Mouse (Mus musculus): ENCODE results near the gene Slc9a3r1. TPM values are rescaled to one million over a fixed set of nuclear protein-coding genes. Genes with fewer than 3 reads are reported as not detected.

Gene Slc9a3r1
- polyA plus RNA-seq, 1 experiment from 2014 or later: 74.6 TPM

- H3K4me1 ChIP-seq: peaks cover 46% of the 10 kb centered on the region
- no peak overlapping the region for H3K4me3 ChIP-seq
- 69% methylated on average over 8 of the region's 8 CpGs for WGBS
- no peak overlapping the region for H3K27ac ChIP-seq
- H3K36me3 ChIP-seq: no peaks in the 10 kb centered on the region
- no peak for DNase-seq (ENCODE audit: low spot score)
- peaks cover 17% of the 10 kb centered on the region; the same call in 1 of the 2 replicates for H3K27me3 ChIP-seq (ENCODE audit: insufficient read depth, poor library complexity, severe bottlenecking)
- no peaks in the 10 kb centered on the region for H3K9me3 ChIP-seq
Measured at GRCm38 (mm10) chr11:115167631-115168249, 4.6 kb downstream of the Slc9a3r1 start.

GRCm38 (mm10) chr11:115169430-115169829 lies 6.3 kb downstream of the Slc9a3r1 start:
- Histone ChIP-seq H3K4me1 (peaks cover 46% of the 10 kb centered on the region), H3K4me3 (no peak overlapping the region), H3K27ac (no peak overlapping the region), H3K9me3 (no peaks in the 10 kb centered on the region), H3K36me3 (no peaks in the 10 kb centered on the region), H3K27me3 (ENCODE audit: insufficient read depth, poor library complexity, severe bottlenecking) (peaks cover 33% of the 10 kb centered on the region)
- 88% methylated on average over 4 of the region's 4 CpGs for WGBS
- no peak for DNase-seq (ENCODE audit: low spot score)

DNA sequence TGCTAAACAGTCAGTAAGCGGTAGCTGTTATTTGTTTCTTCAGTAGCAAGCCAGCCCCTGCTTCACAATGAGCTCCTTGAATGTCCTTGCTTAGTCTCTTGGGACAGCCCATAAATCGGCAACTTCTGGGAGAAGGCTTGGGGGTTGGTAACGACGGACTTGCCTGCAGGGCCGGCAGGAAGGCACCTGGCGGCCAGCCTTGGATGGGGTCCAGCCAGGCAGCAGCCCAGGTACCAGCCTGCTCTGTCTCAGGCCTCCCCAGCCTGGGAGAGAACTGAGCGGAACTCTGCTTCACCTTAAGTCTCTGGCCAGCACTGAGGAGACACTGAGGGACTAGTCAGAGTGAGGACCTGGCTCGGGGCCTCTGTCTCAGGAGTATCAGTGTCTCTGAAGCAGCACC lies 8.0 kb downstream of the Slc9a3r1 start:
- 52% methylated on average over 8 of the region's 8 CpGs for WGBS
- Histone ChIP-seq H3K4me3 (no peak overlapping the region), H3K27ac (no peak overlapping the region; the same call in 1 of the 2 replicates), H3K27me3 (ENCODE audit: insufficient read depth, poor library complexity, severe bottlenecking) (peaks cover 31% of the 10 kb centered on the region), H3K36me3 (no peaks in the 10 kb centered on the region), H3K9me3 (no peaks in the 10 kb centered on the region), H3K4me1 (peaks cover 52% of the 10 kb centered on the region)
- DNase-seq (ENCODE audit: low spot score): no peak

DNA sequence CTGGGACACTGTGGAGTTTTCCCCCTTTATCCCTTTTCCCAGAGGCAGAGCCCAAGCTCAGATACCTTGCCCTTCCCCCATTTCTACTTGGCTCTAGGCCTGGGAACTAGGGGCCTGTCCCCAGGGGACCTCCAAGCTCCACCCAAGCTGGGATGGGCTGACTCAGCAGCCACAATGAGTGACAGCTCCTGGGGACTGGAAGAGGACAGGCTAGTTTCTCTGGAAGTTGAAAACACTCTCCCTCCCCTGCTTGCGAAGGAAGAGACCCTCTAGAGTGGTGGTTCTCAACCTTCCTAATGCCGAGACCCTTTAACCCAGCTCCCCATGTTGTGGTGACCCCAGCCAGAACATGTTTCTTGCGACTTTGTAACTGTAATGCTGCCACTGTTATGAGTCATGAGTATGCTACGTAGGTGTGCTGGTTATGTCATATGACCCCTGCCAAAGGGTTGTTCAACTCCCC lies 9.7 kb downstream of the Slc9a3r1 start:
- peaks cover 70% of the 10 kb centered on the region for H3K4me1 ChIP-seq
- WGBS: 16% methylated on average over 4 of the region's 4 CpGs
- H3K27me3 ChIP-seq (ENCODE audit: insufficient read depth, poor library complexity, severe bottlenecking): peaks cover 42% of the 10 kb centered on the region
- 0 out of 2 replicates have a peak overlapping the region, but pooled peaks have one; percentile 25 for H3K4me3 ChIP-seq
- no peaks in the 10 kb centered on the region for H3K9me3 ChIP-seq
- DNase-seq (ENCODE audit: low spot score): no peak
- no peaks in the 10 kb centered on the region for H3K36me3 ChIP-seq
- peak overlapping the region; percentile 56; the same call in 1 of the 2 replicates for H3K27ac ChIP-seq

DNA sequence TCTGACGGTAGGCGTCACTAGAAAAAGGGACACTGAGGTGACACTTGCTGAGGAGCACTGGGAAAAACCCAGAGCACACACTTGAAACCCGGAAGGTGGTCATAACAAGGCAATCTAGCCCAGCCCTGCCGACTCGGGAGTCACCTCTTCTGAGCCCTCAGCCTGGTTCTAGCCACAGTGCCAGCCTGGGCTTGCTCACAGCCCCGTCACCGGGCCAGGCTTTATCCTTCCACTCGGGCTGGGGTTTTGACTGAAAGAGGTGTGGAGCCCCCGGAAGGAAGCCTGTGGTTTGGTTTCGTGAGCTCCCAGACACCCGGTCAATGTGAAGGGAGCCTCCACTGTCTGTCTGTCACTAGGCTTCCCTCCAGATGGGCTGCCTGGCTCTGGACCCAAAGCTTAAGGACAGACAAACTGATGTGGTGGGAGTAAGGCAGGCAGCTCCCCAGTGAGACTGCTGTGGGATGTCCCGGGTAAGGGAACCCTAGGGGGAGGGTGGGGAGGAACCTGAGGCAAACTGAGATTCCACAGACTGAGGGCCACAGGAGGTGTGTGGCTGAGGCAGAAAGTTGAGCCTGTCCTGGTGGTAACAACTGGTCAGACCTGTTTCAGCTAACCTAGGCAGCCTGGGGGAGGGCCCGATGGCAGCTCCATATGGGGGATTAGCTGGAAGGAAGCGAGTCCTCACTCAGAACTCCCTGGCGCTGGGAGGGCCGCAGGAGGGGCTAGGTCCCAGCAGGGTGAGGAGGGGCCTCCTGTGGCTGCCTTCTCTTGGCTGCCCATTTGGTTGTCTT lies 10.6 kb downstream of the Slc9a3r1 start:
- WGBS: 17% methylated on average over 16 of the region's 16 CpGs
- Histone ChIP-seq H3K27ac (peak overlapping the region; percentile 69; the same call in 1 of the 2 replicates), H3K4me3 (peak overlapping the region; percentile 25; the same call in 1 of the 2 replicates), H3K27me3 (ENCODE audit: insufficient read depth, poor library complexity, severe bottlenecking) (peaks cover 42% of the 10 kb centered on the region), H3K4me1 (peaks cover 75% of the 10 kb centered on the region), H3K9me3 (no peaks in the 10 kb centered on the region), H3K36me3 (no peaks in the 10 kb centered on the region)
- DNase-seq (ENCODE audit: low spot score): no peak

DNA sequence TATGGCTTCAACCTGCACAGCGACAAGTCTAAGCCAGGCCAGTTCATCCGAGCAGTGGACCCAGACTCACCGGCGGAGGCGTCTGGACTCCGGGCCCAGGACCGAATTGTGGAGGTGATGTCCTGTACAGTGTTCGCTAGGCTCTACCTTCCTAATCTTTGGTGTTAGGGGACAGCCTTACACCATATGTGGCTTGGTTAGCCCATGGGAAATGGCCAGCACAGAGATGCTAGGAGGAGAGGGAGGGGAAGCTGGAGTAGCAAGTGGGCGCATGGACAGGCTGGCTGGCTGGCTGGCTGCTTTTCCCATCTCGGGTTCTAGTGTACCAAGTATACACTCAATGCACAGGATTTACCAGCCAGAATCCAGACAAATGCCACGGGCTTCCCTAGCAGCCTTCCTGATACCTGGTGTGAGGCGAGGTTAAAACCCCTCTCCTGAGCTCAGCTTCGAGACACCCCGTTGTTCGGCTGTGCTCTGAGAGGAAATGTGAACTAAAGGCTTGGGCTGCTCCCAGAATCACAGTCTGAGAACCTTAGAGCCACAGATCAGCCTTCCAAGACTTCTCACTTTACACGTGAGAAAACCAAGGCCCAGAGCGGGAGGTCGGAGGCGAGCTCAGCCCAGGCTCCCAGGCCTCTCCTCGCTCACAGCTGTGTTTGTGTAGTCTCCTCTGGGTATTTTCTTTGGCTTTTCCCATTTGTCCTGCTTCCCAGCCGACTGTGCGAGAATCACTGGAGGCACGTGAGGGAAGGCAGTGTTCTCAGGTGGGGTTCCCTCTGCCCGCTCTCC lies 13.5 kb downstream of the Slc9a3r1 start:
- Histone ChIP-seq H3K27me3 (ENCODE audit: insufficient read depth, poor library complexity, severe bottlenecking) (peaks cover 56% of the 10 kb centered on the region), H3K4me3 (no peak overlapping the region), H3K4me1 (peaks cover 71% of the 10 kb centered on the region), H3K36me3 (peaks cover 11% of the 10 kb centered on the region), H3K9me3 (no peaks in the 10 kb centered on the region), H3K27ac (0 out of 2 replicates have a peak overlapping the region, but pooled peaks have one; percentile 33)
- DNase-seq (ENCODE audit: low spot score): no peak
- 69% methylated on average over 24 of the region's 24 CpGs for WGBS

DNA sequence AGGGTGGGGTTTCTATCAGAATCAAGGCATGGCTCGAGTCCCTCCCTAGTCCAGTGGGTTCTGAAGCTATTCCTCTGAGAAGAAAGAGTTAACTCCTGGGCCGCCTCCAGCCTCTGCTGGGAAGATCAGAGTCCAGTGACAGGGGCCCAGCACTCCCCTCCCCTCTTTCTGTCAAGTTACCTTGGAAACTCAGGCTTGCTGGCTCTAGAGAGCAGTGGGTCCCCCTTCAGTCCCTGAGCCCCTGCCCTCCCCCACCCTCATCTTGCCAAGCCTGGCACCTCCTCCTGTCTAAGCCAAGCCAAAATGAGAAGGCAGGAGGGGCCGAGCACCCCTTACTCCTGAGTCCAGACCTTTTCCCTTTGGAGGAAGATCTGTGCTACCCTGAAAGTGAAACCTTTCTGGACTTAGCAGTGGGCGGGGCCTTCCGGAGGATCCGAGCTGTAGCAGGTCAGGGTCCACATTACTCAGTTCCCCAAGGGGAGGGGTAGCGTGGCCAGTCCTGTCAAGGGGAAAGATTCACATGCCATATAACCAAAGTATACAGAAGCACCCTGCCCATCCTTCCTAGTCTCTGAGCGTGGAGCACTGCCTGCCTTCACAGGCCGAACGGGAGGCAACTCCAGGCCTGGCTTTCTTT lies 14.5 kb downstream of the Slc9a3r1 start:
- Histone ChIP-seq H3K9me3 (no peaks in the 10 kb centered on the region), H3K36me3 (peaks cover 11% of the 10 kb centered on the region), H3K4me3 (0 out of 2 replicates have a peak overlapping the region, but pooled peaks have one; percentile 5), H3K27me3 (ENCODE audit: insufficient read depth, poor library complexity, severe bottlenecking) (peaks cover 56% of the 10 kb centered on the region), H3K4me1 (peaks cover 69% of the 10 kb centered on the region), H3K27ac (peak overlapping the region; percentile 53; the same call in 1 of the 2 replicates)
- 46% methylated on average over 10 of the region's 10 CpGs for WGBS
- DNase-seq (ENCODE audit: low spot score): no peak

DNA sequence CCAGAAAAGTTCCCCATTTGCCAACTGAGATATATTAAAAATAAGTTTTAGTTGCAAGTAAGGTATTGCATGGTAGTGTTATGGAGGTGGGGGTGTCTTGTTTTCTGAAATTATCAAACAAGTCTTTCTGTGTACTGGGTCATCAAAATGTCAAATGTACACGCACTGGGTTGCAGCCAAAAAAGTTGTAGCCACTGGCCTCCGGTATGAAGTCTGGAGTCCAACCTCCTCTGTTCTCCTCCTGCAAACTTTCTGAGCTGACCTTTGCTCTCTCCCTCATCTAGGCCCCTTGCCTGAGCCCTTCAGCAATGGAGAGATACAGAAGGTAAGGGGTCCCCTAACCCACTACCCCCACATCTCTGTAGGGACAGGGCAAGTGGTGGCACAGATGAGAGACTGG lies 15.6 kb downstream of the Slc9a3r1 start:
- 83% methylated on average over 2 of the region's 2 CpGs for WGBS
- H3K27ac ChIP-seq: no peak overlapping the region
- H3K27me3 ChIP-seq (ENCODE audit: insufficient read depth, poor library complexity, severe bottlenecking): peaks cover 46% of the 10 kb centered on the region
- no peak overlapping the region for H3K4me3 ChIP-seq
- H3K36me3 ChIP-seq: peaks cover 11% of the 10 kb centered on the region
- H3K4me1 ChIP-seq: peaks cover 60% of the 10 kb centered on the region
- no peak for DNase-seq (ENCODE audit: low spot score)
- H3K9me3 ChIP-seq: no peaks in the 10 kb centered on the region

DNA sequence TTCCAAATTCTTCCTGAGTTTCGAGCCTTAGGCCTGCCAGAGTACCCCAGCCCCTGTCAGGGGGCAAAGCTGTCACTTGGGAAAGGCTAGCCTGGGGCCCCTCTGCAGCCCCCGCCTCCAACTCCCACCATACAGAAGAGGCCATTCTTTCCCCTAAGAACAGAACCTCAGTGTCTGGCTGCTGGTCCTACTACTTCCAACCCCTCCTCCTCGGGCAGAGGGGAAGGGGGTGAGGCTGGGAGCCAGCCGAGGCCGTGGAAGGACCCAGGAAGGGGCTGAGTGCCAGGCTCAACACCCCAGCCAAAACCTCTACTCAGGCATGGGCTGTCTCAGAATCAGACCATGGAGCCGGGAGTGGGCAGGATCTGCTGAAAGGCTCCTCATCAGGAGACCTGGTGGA lies 16.1 kb downstream of the Slc9a3r1 start:
- no peak for DNase-seq (ENCODE audit: low spot score)
- Histone ChIP-seq H3K9me3 (no peaks in the 10 kb centered on the region), H3K27ac (no peak overlapping the region), H3K4me3 (no peak overlapping the region), H3K36me3 (peaks cover 11% of the 10 kb centered on the region), H3K4me1 (peaks cover 56% of the 10 kb centered on the region), H3K27me3 (ENCODE audit: insufficient read depth, poor library complexity, severe bottlenecking) (peaks cover 41% of the 10 kb centered on the region)
- WGBS: 69% methylated on average over 6 of the region's 6 CpGs

- WGBS: 80% methylated on average over 6 of the region's 6 CpGs
- no peak overlapping the region for H3K27ac ChIP-seq
- DNase-seq (ENCODE audit: low spot score): no peak
- peaks cover 34% of the 10 kb centered on the region for H3K27me3 ChIP-seq (ENCODE audit: insufficient read depth, poor library complexity, severe bottlenecking)
- no peaks in the 10 kb centered on the region for H3K9me3 ChIP-seq
- no peak overlapping the region for H3K4me3 ChIP-seq
- H3K36me3 ChIP-seq: peaks cover 11% of the 10 kb centered on the region
- peaks cover 51% of the 10 kb centered on the region for H3K4me1 ChIP-seq
Measured at GRCm38 (mm10) chr11:115179881-115180280, 16.7 kb downstream of the Slc9a3r1 start.

DNA sequence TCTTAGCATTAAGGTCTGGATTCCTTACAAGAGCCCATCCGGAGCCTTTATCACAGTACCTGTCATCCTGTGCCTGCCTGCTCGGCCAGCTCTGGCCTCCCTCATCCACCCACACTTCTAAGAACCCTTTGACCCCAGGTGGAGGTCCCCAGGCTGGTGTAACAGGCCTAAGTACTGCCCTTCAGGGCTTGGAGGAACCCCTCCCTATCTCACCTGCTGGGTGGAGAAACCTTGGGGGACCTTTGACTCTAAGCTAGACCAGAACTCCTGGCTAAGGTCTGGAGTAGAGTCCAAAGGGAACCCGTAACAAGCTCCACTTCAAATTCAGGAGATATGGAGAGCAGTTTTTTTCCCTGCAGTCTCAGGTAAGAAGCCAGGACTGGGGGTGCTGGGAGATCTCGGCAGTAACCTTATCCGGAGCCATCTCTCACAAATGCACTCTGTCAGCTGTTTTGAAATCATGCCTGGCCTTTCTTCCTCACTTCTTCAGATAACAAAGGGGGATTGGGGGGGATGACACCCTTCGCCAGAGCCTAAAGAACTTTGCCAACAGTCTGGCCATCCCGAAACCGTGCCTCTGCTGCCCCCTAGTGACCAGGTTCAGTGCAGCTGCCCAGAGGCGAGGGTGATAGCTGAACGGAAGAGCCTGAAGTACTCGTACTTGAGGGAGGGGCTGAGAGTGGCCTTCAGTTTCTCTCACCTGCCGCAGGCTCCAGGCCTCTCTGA lies 18.9 kb downstream of the Slc9a3r1 start:
- no peak overlapping the region; the same call in 1 of the 2 replicates for H3K27ac ChIP-seq
- H3K4me3 ChIP-seq: peak overlapping the region; percentile 22; the same call in 1 of the 2 replicates
- peaks cover 11% of the 10 kb centered on the region for H3K36me3 ChIP-seq
- H3K27me3 ChIP-seq (ENCODE audit: insufficient read depth, poor library complexity, severe bottlenecking): peaks cover 16% of the 10 kb centered on the region
- no peaks in the 10 kb centered on the region for H3K9me3 ChIP-seq
- WGBS: 15% methylated on average over 12 of the region's 12 CpGs
- DNase-seq (ENCODE audit: low spot score): peak; percentile 90
- peaks cover 42% of the 10 kb centered on the region for H3K4me1 ChIP-seq

DNA sequence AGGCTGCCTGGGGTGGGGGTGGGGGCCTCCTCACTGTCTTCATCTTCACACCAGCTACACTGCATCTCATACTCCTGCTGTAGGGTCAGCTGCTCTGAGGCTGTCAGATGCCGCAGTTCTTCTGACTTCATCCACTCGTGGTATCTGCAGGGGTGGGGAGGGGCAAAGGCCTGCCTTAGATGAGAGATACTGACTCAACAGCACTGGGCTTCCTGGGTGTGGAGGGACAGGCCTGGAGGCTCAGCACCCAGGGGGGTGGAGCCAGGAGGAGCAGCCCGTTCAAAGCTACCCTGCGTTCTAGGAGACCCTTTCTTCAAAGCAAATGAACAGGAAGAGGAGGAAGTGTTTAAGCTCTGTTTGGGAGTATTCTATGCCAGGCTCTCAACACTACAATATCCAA lies 21.8 kb downstream of the Slc9a3r1 start:
- peaks cover 3% of the 10 kb centered on the region; the same call in 1 of the 2 replicates for H3K27me3 ChIP-seq (ENCODE audit: insufficient read depth, poor library complexity, severe bottlenecking)
- no peak overlapping the region for H3K4me3 ChIP-seq
- 20% methylated on average over 4 of the region's 4 CpGs for WGBS
- H3K27ac ChIP-seq: no peak overlapping the region
- no peak for DNase-seq (ENCODE audit: low spot score)
- peaks cover 14% of the 10 kb centered on the region for H3K36me3 ChIP-seq
- no peaks in the 10 kb centered on the region for H3K9me3 ChIP-seq
- H3K4me1 ChIP-seq: peaks cover 41% of the 10 kb centered on the region

Data from heart, embryonic 10.5 days (tissue).